Mouse (Mus musculus) adrenal gland, adult 2 months (tissue): Measurements from ENCODE around the gene Olfr113. TPM values are rescaled to one million over a fixed set of nuclear protein-coding genes. Genes with fewer than 3 reads are reported as not detected.
"Not testable (repeated sequence)": the region's sequence is repeated elsewhere in the genome, so short reads cannot be mapped to it uniquely, and the experiment has no call there.

ENCODE experiments used
- DNase-seq: peaks from one replicate; pipeline ENCODE4 v3.0.0; 2021
- long read RNA-seq: library from polyadenylated mRNA; stranded (forward); transcript quantifications from one replicate; pipeline ENCODE4 v2.0.0, GENCODE M21; 2021
- polyA plus RNA-seq: library from polyadenylated mRNA; depleted of rRNA; stranded (reverse); fragments of >200 nt; gene quantifications from 2 replicates; pipeline ENCODE4 v1.2.3, GENCODE M21; 2012; rRNA removed
- total RNA-seq, 2 experiments: library from RNA; stranded (reverse); gene quantifications; 2 replicates each; pipeline ENCODE4 v1.2.3; 2021

The Olfr113 gene
- total RNA-seq, result not detected
- polyA plus RNA-seq, result not detected in 2 replicates
- long read RNA-seq, result 0 reads

- no peak for DNase-seq
These were observed at the start of gene Olfr113 for GRCm38 (mm10) chr17:37577563-37577962. Olfr113 (minus strand) TSS chr17:37577663.

GRCm38 (mm10) chr17:37627009-37627408 lies 49.5 kb upstream of the Olfr113 start, which contains the start of the genes Olfr115 and Olfr116:
Olfr115 (minus strand) TSS chr17:37627109.
Olfr116 (minus strand) TSS chr17:37627199.
- no peak for DNase-seq

- DNase-seq, result no peak
These were observed 15.2 kb upstream of the Olfr113 start, which contains the start of gene Olfr114 for GRCm38 (mm10) chr17:37592643-37593042. Olfr114 (minus strand) TSS chr17:37592743.

- no peak for DNase-seq
These were observed 8.1 kb downstream of the Olfr113 start, which contains the start of gene Olfr112 for GRCm38 (mm10) chr17:37569351-37569750. Olfr112 (minus strand) TSS chr17:37569451.

GRCm38 (mm10) chr17:37558913-37559615 lies 18.4 kb downstream of the Olfr113 start:
- DNase-seq, result no peak

- no peak for DNase-seq
These were observed 33.5 kb downstream of the Olfr113 start for GRCm38 (mm10) chr17:37543800-37544435.

GRCm38 (mm10) chr17:37541454-37542119 lies 35.9 kb downstream of the Olfr113 start:
- no peak for DNase-seq

GRCm38 (mm10) chr17:37538416-37538815 lies 39.0 kb downstream of the Olfr113 start:
- not testable (repeated sequence) for DNase-seq

GRCm38 (mm10) chr17:37535173-37535572 lies 42.3 kb downstream of the Olfr113 start:
- DNase-seq, result no peak

GRCm38 (mm10) chr17:37525427-37525826 lies 52.0 kb downstream of the Olfr113 start:
- DNase-seq, result not testable (repeated sequence)

GRCm38 (mm10) chr17:37524612-37525011 lies 52.9 kb downstream of the Olfr113 start:
- not testable (repeated sequence) for DNase-seq

Other genes with a start within 250 kb of the Olfr113 start
- not detected for gene Olfr103, start 238.0 kb downstream of the Olfr113 start, total RNA-seq
- not detected in 2 replicates for gene Olfr103, start 238.0 kb downstream of the Olfr113 start, polyA plus RNA-seq
- not detected for gene Olfr104-ps, start 218.1 kb downstream of the Olfr113 start, total RNA-seq
- gene Olfr104-ps, start 218.1 kb downstream of the Olfr113 start, polyA plus RNA-seq, result not detected in 2 replicates
- not detected for gene Olfr105-ps, start 198.6 kb downstream of the Olfr113 start, total RNA-seq
- not detected in 2 replicates for gene Olfr105-ps, start 198.6 kb downstream of the Olfr113 start, polyA plus RNA-seq
- not detected for gene Olfr106-ps, start 187.3 kb downstream of the Olfr113 start, total RNA-seq
- gene Olfr106-ps, start 187.3 kb downstream of the Olfr113 start, polyA plus RNA-seq, result not detected in 2 replicates
- gene Olfr107, start 178.4 kb downstream of the Olfr113 start, total RNA-seq, result not detected
- gene Olfr107, start 178.4 kb downstream of the Olfr113 start, polyA plus RNA-seq, result not detected in 2 replicates
- not detected for gene Olfr108, start 132.2 kb downstream of the Olfr113 start, total RNA-seq
- not detected in 2 replicates for gene Olfr108, start 132.2 kb downstream of the Olfr113 start, polyA plus RNA-seq
- not detected for gene Olfr109, start 118.7 kb downstream of the Olfr113 start, total RNA-seq
- not detected in 2 replicates for gene Olfr109, start 118.7 kb downstream of the Olfr113 start, polyA plus RNA-seq
- 1 to 10 TPM in 1 of 2 experiments, under 1 TPM in 1; 0.43 to 1.7 TPM for gene H2-M2, start 94.1 kb downstream of the Olfr113 start, total RNA-seq
- 0.62 and 0.90 TPM in 2 replicates for gene H2-M2, start 94.1 kb downstream of the Olfr113 start, polyA plus RNA-seq
- not detected for gene Olfr110, start 85.2 kb downstream of the Olfr113 start, total RNA-seq
- 0.09 and 0.11 TPM in 2 replicates for gene Olfr110, start 85.2 kb downstream of the Olfr113 start, polyA plus RNA-seq
- gene Olfr111, start 69.6 kb downstream of the Olfr113 start, total RNA-seq, result under 1 TPM; 0.14 to 0.17 TPM
- 0.09 and 0.73 TPM in 2 replicates for gene Olfr111, start 69.6 kb downstream of the Olfr113 start, polyA plus RNA-seq
- gene Olfr112, start 8.2 kb downstream of the Olfr113 start, total RNA-seq, result not detected
- not detected in 2 replicates for gene Olfr112, start 8.2 kb downstream of the Olfr113 start, polyA plus RNA-seq
- not detected for gene Olfr114, start 15.1 kb upstream of the Olfr113 start, total RNA-seq
- not detected in 2 replicates for gene Olfr114, start 15.1 kb upstream of the Olfr113 start, polyA plus RNA-seq
- gene Olfr115, start 49.4 kb upstream of the Olfr113 start, total RNA-seq, result not detected
- gene Olfr115, start 49.4 kb upstream of the Olfr113 start, polyA plus RNA-seq, result not detected in 2 replicates
- gene Olfr116, start 49.5 kb upstream of the Olfr113 start, total RNA-seq, result not detected
- gene Olfr116, start 49.5 kb upstream of the Olfr113 start, polyA plus RNA-seq, result not detected in 2 replicates
- gene Olfr117, start 86.1 kb upstream of the Olfr113 start, total RNA-seq, result not detected
- not detected in 2 replicates for gene Olfr117, start 86.1 kb upstream of the Olfr113 start, polyA plus RNA-seq
- not detected for gene Olfr118, start 89.3 kb upstream of the Olfr113 start, total RNA-seq
- not detected in 2 replicates for gene Olfr118, start 89.3 kb upstream of the Olfr113 start, polyA plus RNA-seq
- not detected for gene Olfr119, start 118.9 kb upstream of the Olfr113 start, total RNA-seq
- gene Olfr119, start 118.9 kb upstream of the Olfr113 start, polyA plus RNA-seq, result not detected in 2 replicates
- gene Olfr120, start 144.1 kb upstream of the Olfr113 start, total RNA-seq, result not detected
- not detected in 2 replicates for gene Olfr120, start 144.1 kb upstream of the Olfr113 start, polyA plus RNA-seq
- gene Olfr121, start 171.2 kb upstream of the Olfr113 start, total RNA-seq, result not detected
- gene Olfr121, start 171.2 kb upstream of the Olfr113 start, polyA plus RNA-seq, result not detected in 2 replicates
- gene Olfr122, start 190.9 kb upstream of the Olfr113 start, total RNA-seq, result not detected
- not detected in 2 replicates for gene Olfr122, start 190.9 kb upstream of the Olfr113 start, polyA plus RNA-seq
- not detected for gene Olfr123, start 215.9 kb upstream of the Olfr113 start, total RNA-seq
- gene Olfr123, start 215.9 kb upstream of the Olfr113 start, polyA plus RNA-seq, result not detected in 2 replicates
- not detected for gene Olfr124, start 222.2 kb upstream of the Olfr113 start, total RNA-seq
- not detected in 2 replicates for gene Olfr124, start 222.2 kb upstream of the Olfr113 start, polyA plus RNA-seq